Mouse (Mus musculus) liver, postnatal 0 days (tissue): ENCODE data around the gene Ccdc30.

ENCODE experiments used
- CTCF ChIP-seq: sonication (generic); IDR thresholded peaks from 2 replicates; pipeline ENCODE4 v1.5.1; 2016; ENCODE audit warnings: antibody characterized with exemption, low read depth
- EP300 ChIP-seq: IDR thresholded peaks from 2 replicates; pipeline ENCODE4 v1.6.1; 2016; ENCODE audit warnings: antibody characterized with exemption, low read depth, mild to moderate bottlenecking

GRCm38 (mm10) chr4:119389184-119389583 lies 26.1 kb downstream of the Ccdc30 start:
- TF ChIP-seq EP300: no peak
- no peak for TF ChIP-seq CTCF
